Mouse (Mus musculus) frontal cortex, postnatal 14 days (tissue): ENCODE measurements around the gene Ivd.

Source experiments
- DNase-seq, 2 experiments: peaks; one replicate each; pipeline ENCODE4 v3.0.0; 2022; ENCODE audit warnings: low spot score in 2 of 2

Ivd gene

DNA sequence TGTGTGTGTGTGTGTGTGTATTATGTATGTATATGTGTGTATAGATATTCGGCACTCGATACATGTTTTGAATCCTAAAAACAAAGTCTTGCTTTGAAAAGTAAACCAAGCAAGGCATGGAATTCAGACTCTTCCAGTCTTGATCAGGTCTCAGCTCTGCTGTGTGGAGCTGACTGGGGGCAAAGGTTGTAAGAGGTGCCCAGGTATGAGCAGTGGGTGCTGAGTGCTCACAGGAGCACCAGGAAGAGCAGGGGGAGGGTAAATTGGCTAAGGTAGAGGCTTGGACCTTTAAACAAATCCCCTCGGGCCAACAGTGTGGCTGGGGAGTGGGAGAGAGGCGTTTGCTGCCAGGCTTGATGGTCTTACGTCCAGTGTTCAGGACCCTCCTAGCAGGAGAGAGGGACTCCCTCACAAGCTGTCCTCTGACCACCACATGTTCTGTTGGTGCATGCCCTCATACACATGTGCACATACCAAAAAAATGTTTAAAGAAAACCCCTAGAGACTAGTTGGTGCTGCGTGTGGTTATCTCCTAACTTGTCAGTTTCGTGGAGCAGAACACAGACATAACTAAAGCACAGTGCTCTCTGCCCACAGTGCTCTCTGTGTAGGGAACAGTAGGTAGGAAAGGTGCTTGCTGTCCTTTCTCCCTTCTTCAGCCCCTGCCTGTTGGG is 49.0 kb downstream of the Ivd start:
- DNase-seq = no peak

DNA sequence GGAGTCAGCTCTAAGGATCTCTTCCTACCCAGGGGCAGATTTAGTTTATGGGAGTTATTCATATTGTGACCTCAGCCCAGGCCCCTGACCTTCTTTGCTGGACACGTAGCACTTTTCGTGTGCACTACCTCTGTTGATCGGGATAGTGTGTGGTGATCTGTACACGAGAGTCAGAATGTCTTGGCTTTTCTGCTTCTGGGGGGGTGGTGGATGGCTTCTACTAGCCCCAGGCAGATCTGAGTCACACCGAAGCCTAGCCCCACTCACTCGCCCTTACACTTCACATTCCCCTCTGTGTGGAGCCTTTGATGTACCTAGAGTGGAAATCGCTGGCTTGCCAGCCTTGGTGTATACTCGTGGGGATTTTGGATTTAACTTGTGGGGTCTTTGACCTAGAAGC is 51.0 kb downstream of the Ivd start:
- DNase-seq = no peak

- DNase-seq = no peak
Measured at GRCm38 (mm10) chr2:118913551-118914276, 52.0 kb downstream of the Ivd start.

- no peak for DNase-seq
Measured at GRCm38 (mm10) chr2:118914685-118915084, 52.9 kb downstream of the Ivd start.

DNA sequence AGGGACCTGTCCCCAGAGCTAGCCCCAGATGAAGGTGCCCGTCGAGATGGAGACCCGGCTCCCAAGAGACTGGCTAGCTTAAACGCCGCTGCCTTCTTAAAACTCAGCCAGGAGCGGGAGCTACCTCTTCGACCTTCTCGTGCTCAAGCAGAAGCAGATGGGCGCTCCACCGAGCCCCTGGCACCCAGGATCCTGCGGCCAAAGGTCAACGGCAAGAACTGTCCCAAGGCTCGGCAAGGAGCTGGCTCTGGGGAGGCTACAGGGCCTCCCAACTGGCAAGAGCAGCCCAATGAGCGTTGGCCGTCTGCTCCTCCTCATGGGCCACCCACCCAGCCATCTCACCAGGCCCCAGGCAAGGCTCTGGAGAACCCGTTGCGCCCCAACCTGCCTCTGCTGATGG is 54.7 kb downstream of the Ivd start:
- no peak for DNase-seq

- no peak for DNase-seq
Measured at GRCm38 (mm10) chr2:118918543-118918942, 56.8 kb downstream of the Ivd start.

GRCm38 (mm10) chr2:118920428-118920827 is 58.7 kb downstream of the Ivd start:
- no peak for DNase-seq

DNA sequence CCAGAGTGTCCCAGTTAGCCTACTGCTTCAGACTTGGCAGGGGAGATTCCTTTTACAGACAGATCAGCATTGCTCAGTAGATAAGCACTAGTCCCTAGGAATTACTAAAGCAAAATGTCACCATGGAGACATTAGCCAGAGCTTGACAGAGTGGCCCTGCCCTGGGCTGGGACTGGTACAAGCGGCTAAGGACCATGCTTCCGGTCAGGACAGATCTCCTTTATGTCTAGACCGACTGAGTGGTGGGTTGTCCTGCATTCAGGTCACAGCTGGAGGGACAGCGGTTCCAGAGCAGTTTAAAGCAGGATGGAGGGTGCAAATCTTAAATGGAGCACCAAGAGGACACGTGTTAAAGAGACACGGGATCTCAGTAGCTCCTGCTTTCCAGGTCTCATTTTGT is 64.2 kb downstream of the Ivd start:
- no peak for DNase-seq

GRCm38 (mm10) chr2:118926361-118926997 is 64.7 kb downstream of the Ivd start, which contains the start of gene Chst14:
Gene Chst14 (plus strand): TSS chr2:118926496.
- peak in 1 of 2 experiments; percentile 38 for DNase-seq

DNA sequence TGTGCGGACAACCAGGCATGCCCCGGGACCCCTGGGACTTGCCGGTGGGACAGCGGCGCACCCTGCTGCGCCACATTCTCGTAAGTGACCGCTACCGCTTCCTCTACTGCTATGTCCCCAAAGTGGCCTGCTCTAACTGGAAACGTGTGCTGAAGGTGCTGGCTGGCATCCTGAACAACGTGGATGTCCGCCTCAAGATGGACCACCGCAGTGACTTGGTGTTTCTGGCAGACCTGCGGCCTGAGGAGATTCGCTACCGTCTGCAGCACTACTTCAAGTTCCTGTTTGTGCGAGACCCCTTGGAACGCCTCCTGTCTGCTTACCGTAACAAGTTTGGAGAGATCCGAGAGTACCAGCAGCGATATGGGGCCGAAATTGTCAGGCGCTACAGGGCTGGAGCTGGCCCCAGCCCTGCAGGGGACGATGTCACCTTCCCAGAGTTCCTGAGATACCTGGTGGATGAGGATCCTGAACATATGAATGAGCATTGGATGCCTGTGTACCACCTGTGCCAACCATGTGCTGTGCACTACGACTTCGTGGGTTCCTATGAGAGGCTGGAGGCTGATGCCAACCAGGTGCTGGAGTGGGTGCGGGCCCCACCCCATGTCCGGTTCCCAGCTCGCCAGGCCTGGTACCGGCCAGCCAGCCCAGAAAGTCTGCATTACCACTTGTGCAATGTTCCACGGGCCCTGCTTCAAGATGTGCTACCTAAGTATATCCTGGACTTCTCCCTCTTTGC is 65.4 kb downstream of the Ivd start:
- DNase-seq = no peak
